Mouse (Mus musculus): ENCODE measurements at regions not wholly inside any gene's neighbourhood (a gene's known extent, or its start where the extent isn't known, plus 50 kb on each side); places are given as distances from the start of the nearest gene placed in this dataset.

GRCm38 (mm10) chr5:18502831-18503230 is 142.7 kb upstream of the Gnai1 start:
- H3K4me1 ChIP-seq (ENCODE audit: control insufficient read depth, insufficient read depth, low read length) = no peaks in the 10 kb centered on the region
- 26% methylated on average over 12 of the region's 12 CpGs for WGBS
- DNase-seq (ENCODE audit: low spot score) = peak; percentile 40

GRCm38 (mm10) chr5:18494305-18494704 is 134.2 kb upstream of the Gnai1 start:
- Histone ChIP-seq H3K27me3 (ENCODE audit: control insufficient read depth, insufficient read depth, low read length) (no peaks in the 10 kb centered on the region), H3K27ac (replicated peaks; ENCODE audit: low read depth, low read length) (no peak overlapping the region), H3K4me1 (ENCODE audit: control insufficient read depth, insufficient read depth, low read length) (no peaks in the 10 kb centered on the region), H3K9ac (ENCODE audit: low read length) (no peak overlapping the region), H3K4me3 (ENCODE audit: low read depth, low read length) (no peak overlapping the region), H3K4me2 (ENCODE audit: low read depth, severe bottlenecking) (no peak overlapping the region), H3K9me3 (ENCODE audit: control insufficient read depth, low read length) (no peaks in the 10 kb centered on the region), H3K36me3 (ENCODE audit: control insufficient read depth, insufficient read depth, low read length) (no peaks in the 10 kb centered on the region)
- 80% methylated on average over 4 of the region's 4 CpGs for WGBS
- no peak for DNase-seq (ENCODE audit: low spot score)
- no peak for ATAC-seq (ENCODE audit: insufficient number of reproducible peaks, low FRiP score, low TSS enrichment, low read depth)

More at GRCm38 (mm10) chr5:18502831-18503230, 142.7 kb upstream of the Gnai1 start:
- no peaks in the 10 kb centered on the region for H3K36me3 ChIP-seq (ENCODE audit: control insufficient read depth, insufficient read depth, low read length)
- H3K27me3 ChIP-seq (ENCODE audit: control insufficient read depth, insufficient read depth, low read length) = no peaks in the 10 kb centered on the region
- no peak overlapping the region for H3K9ac ChIP-seq (ENCODE audit: low read length)
- ATAC-seq (ENCODE audit: insufficient number of reproducible peaks, low FRiP score, low TSS enrichment, low read depth) = 0 out of 2 replicates have a peak, but pooled peaks have one; percentile 62
- no peak overlapping the region for H3K4me2 ChIP-seq (ENCODE audit: low read depth, severe bottlenecking)
- H3K9me3 ChIP-seq (ENCODE audit: control insufficient read depth, low read length) = no peaks in the 10 kb centered on the region
- H3K27ac ChIP-seq (replicated peaks; ENCODE audit: low read depth, low read length) = no peak overlapping the region
- no peak overlapping the region for H3K4me3 ChIP-seq (ENCODE audit: low read depth, low read length)

GRCm38 (mm10) chr5:18489709-18490108 is 129.6 kb upstream of the Gnai1 start:
- Histone ChIP-seq H3K9ac (ENCODE audit: low read length) (no peak overlapping the region), H3K4me2 (ENCODE audit: low read depth, severe bottlenecking) (no peak overlapping the region), H3K9me3 (ENCODE audit: control insufficient read depth, low read length) (no peaks in the 10 kb centered on the region), H3K4me1 (ENCODE audit: control insufficient read depth, insufficient read depth, low read length) (no peaks in the 10 kb centered on the region), H3K27ac (replicated peaks; ENCODE audit: low read depth, low read length) (no peak overlapping the region), H3K4me3 (ENCODE audit: low read depth, low read length) (no peak overlapping the region), H3K36me3 (ENCODE audit: control insufficient read depth, insufficient read depth, low read length) (no peaks in the 10 kb centered on the region), H3K27me3 (ENCODE audit: control insufficient read depth, insufficient read depth, low read length) (no peaks in the 10 kb centered on the region)
- DNase-seq (ENCODE audit: low spot score) (no peak), ATAC-seq (ENCODE audit: insufficient number of reproducible peaks, low FRiP score, low TSS enrichment, low read depth) (no peak)
- WGBS = 88% methylated on average over 3 of the region's 3 CpGs

- Histone ChIP-seq H3K36me3 (ENCODE audit: control insufficient read depth, insufficient read depth, low read length) (no peaks in the 10 kb centered on the region), H3K9ac (ENCODE audit: low read length) (no peak overlapping the region), H3K4me1 (ENCODE audit: control insufficient read depth, insufficient read depth, low read length) (no peaks in the 10 kb centered on the region), H3K27me3 (ENCODE audit: control insufficient read depth, insufficient read depth, low read length) (no peaks in the 10 kb centered on the region), H3K27ac (replicated peaks; ENCODE audit: low read depth, low read length) (no peak overlapping the region), H3K4me3 (ENCODE audit: low read depth, low read length) (no peak overlapping the region), H3K4me2 (ENCODE audit: low read depth, severe bottlenecking) (no peak overlapping the region), H3K9me3 (ENCODE audit: control insufficient read depth, low read length) (no peaks in the 10 kb centered on the region)
- WGBS = 24% methylated on average over 1 of the region's 1 CpGs
- ATAC-seq (ENCODE audit: insufficient number of reproducible peaks, low FRiP score, low TSS enrichment, low read depth) (no peak), DNase-seq (ENCODE audit: low spot score) (no peak)
These were observed 127.1 kb upstream of the Gnai1 start for GRCm38 (mm10) chr5:18487076-18487772.

GRCm38 (mm10) chr5:18484376-18484775 is 124.2 kb upstream of the Gnai1 start:
- DNase-seq (ENCODE audit: low spot score) (no peak), ATAC-seq (ENCODE audit: insufficient number of reproducible peaks, low FRiP score, low TSS enrichment, low read depth) (no peak)
- no peaks in the 10 kb centered on the region for H3K9me3 ChIP-seq (ENCODE audit: control insufficient read depth, low read length)
- H3K4me1 ChIP-seq (ENCODE audit: control insufficient read depth, insufficient read depth, low read length) = no peaks in the 10 kb centered on the region
- H3K4me2 ChIP-seq (ENCODE audit: low read depth, severe bottlenecking) = no peak overlapping the region
- H3K27me3 ChIP-seq (ENCODE audit: control insufficient read depth, insufficient read depth, low read length) = no peaks in the 10 kb centered on the region
- H3K27ac ChIP-seq (replicated peaks; ENCODE audit: low read depth, low read length) = no peak overlapping the region
- no peak overlapping the region for H3K9ac ChIP-seq (ENCODE audit: low read length)
- no peaks in the 10 kb centered on the region for H3K36me3 ChIP-seq (ENCODE audit: control insufficient read depth, insufficient read depth, low read length)
- no peak overlapping the region for H3K4me3 ChIP-seq (ENCODE audit: low read depth, low read length)

GRCm38 (mm10) chr5:18478420-18478819 is 118.3 kb upstream of the Gnai1 start:
- H3K9ac ChIP-seq (ENCODE audit: low read length) = no peak overlapping the region
- DNase-seq (ENCODE audit: low spot score) (no peak), ATAC-seq (ENCODE audit: insufficient number of reproducible peaks, low FRiP score, low TSS enrichment, low read depth) (no peak)
- H3K4me3 ChIP-seq (ENCODE audit: low read depth, low read length) = no peak overlapping the region
- no peak overlapping the region for H3K27ac ChIP-seq (replicated peaks; ENCODE audit: low read depth, low read length)
- H3K4me1 ChIP-seq (ENCODE audit: control insufficient read depth, insufficient read depth, low read length) = no peaks in the 10 kb centered on the region
- H3K27me3 ChIP-seq (ENCODE audit: control insufficient read depth, insufficient read depth, low read length) = no peaks in the 10 kb centered on the region
- no peaks in the 10 kb centered on the region for H3K9me3 ChIP-seq (ENCODE audit: control insufficient read depth, low read length)
- no peaks in the 10 kb centered on the region for H3K36me3 ChIP-seq (ENCODE audit: control insufficient read depth, insufficient read depth, low read length)
- WGBS = 85% methylated on average over 7 of the region's 7 CpGs
- H3K4me2 ChIP-seq (ENCODE audit: low read depth, severe bottlenecking) = no peak overlapping the region

GRCm38 (mm10) chr5:18477372-18478017 is 117.3 kb upstream of the Gnai1 start:
- no peak overlapping the region for H3K27ac ChIP-seq (replicated peaks; ENCODE audit: low read depth, low read length)
- no peak for ATAC-seq (ENCODE audit: insufficient number of reproducible peaks, low FRiP score, low TSS enrichment, low read depth)
- H3K27me3 ChIP-seq (ENCODE audit: control insufficient read depth, insufficient read depth, low read length) = no peaks in the 10 kb centered on the region
- no peak overlapping the region for H3K9ac ChIP-seq (ENCODE audit: low read length)
- no peaks in the 10 kb centered on the region for H3K4me1 ChIP-seq (ENCODE audit: control insufficient read depth, insufficient read depth, low read length)
- no peak overlapping the region for H3K4me3 ChIP-seq (ENCODE audit: low read depth, low read length)
- no peaks in the 10 kb centered on the region for H3K9me3 ChIP-seq (ENCODE audit: control insufficient read depth, low read length)
- no peak overlapping the region for H3K4me2 ChIP-seq (ENCODE audit: low read depth, severe bottlenecking)
- WGBS = 88% methylated on average over 6 of the region's 6 CpGs
- no peaks in the 10 kb centered on the region for H3K36me3 ChIP-seq (ENCODE audit: control insufficient read depth, insufficient read depth, low read length)
- no peak for DNase-seq (ENCODE audit: low spot score)

- no peak for ATAC-seq (ENCODE audit: insufficient number of reproducible peaks, low FRiP score, low TSS enrichment, low read depth)
- no peak overlapping the region for H3K4me3 ChIP-seq (ENCODE audit: low read depth, low read length)
- no peak overlapping the region for H3K4me2 ChIP-seq (ENCODE audit: low read depth, severe bottlenecking)
- no peaks in the 10 kb centered on the region for H3K4me1 ChIP-seq (ENCODE audit: control insufficient read depth, insufficient read depth, low read length)
- H3K36me3 ChIP-seq (ENCODE audit: control insufficient read depth, insufficient read depth, low read length) = no peaks in the 10 kb centered on the region
- H3K27me3 ChIP-seq (ENCODE audit: control insufficient read depth, insufficient read depth, low read length) = no peaks in the 10 kb centered on the region
- no peak overlapping the region for H3K9ac ChIP-seq (ENCODE audit: low read length)
- no peaks in the 10 kb centered on the region for H3K9me3 ChIP-seq (ENCODE audit: control insufficient read depth, low read length)
- H3K27ac ChIP-seq (replicated peaks; ENCODE audit: low read depth, low read length) = no peak overlapping the region
- DNase-seq (ENCODE audit: low spot score) = no peak
These were observed 112.0 kb upstream of the Gnai1 start for GRCm38 (mm10) chr5:18472114-18472513.
